Mouse (Mus musculus) kidney, embryonic 15.5 days (tissue): ENCODE measurements at regions not wholly inside any gene's neighbourhood (a gene's known extent, or its start where the extent isn't known, plus 50 kb on each side); places are given as distances from the start of the nearest gene placed in this dataset.

Source experiments
- ATAC-seq: fragments of 200-750 bp; cut with Nextera tagmentation; replicated peaks from 2 replicates; pipeline ENCODE4 v1.8.0; 2017; ENCODE audit warnings: moderate TSS enrichment; ENCODE audit not compliant: low FRiP score
- H3K27ac ChIP-seq: fragments of 300-500 bp; sonication (generic); 2 replicates; pipeline ENCODE4 v1.5.1; 2015; ENCODE audit warnings: mild to moderate bottlenecking, inconsistent platforms
- H3K27me3 ChIP-seq: fragments of 300-500 bp; sonication (generic); 2 replicates; pipeline ENCODE4 v1.6.1; 2015; ENCODE audit warnings: inconsistent platforms
- H3K36me3 ChIP-seq: fragments of 300-500 bp; sonication (generic); 2 replicates; pipeline ENCODE4 v1.6.1; 2015; ENCODE audit warnings: inconsistent platforms
- H3K4me1 ChIP-seq: fragments of 300-500 bp; sonication (generic); 2 replicates; pipeline ENCODE4 v1.6.1; 2015; ENCODE audit warnings: inconsistent platforms
- H3K4me2 ChIP-seq: fragments of 300-500 bp; sonication (generic); 2 replicates; pipeline ENCODE4 v1.6.1; 2015; ENCODE audit warnings: moderate library complexity, mild to moderate bottlenecking, inconsistent platforms
- H3K4me3 ChIP-seq: fragments of 300-500 bp; sonication (generic); replicated peaks from 2 replicates; pipeline ENCODE4 v1.5.1; 2015; ENCODE audit warnings: mild to moderate bottlenecking, inconsistent platforms
- H3K9ac ChIP-seq: fragments of 300-500 bp; sonication (generic); 2 replicates; pipeline ENCODE4 v1.6.1; 2015; ENCODE audit warnings: mild to moderate bottlenecking, inconsistent platforms
- H3K9me3 ChIP-seq: fragments of 300-500 bp; sonication (generic); replicated peaks from 2 replicates; pipeline ENCODE4 v1.6.1; 2016; ENCODE audit warnings: inconsistent platforms
- WGBS: fragments of 180-500 bp; shearing (Covaris S2); methylation state at CpG from one replicate; pipeline ENCODE4 v1.1.7; 2015; ENCODE audit warnings: mixed read lengths; 5-methylcytosine and 5-hydroxymethylcytosine counted together

DNA sequence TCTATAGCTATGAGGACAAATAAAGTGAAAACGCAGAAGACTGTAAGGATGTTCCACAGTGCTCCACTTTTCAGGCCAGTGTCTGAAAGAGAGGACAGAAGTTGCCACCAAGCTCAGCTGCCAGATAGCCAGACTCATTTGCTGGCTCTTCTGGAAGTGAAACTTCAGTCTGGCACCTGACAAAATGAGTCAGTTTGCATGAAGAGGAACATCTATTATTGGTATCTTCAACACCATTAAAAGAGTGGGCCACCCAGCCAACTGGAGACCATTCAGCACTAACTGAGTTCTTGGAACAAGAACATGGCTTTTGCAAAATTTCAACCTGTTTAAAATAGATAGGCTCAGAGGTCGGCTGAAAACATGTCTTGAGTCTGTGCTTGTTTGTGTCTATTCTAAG is 592.4 kb upstream of the Tbl1xr1 start:
- Histone ChIP-seq H3K27ac (no peak overlapping the region), H3K36me3 (no peaks in the 10 kb centered on the region), H3K4me1 (peaks cover 6% of the 10 kb centered on the region), H3K9ac (no peak overlapping the region), H3K4me3 (no peak overlapping the region), H3K4me2 (no peak overlapping the region), H3K27me3 (no peaks in the 10 kb centered on the region), H3K9me3 (no peaks in the 10 kb centered on the region)
- ATAC-seq = no peak
- 86% methylated on average over 2 of the region's 2 CpGs for WGBS

DNA sequence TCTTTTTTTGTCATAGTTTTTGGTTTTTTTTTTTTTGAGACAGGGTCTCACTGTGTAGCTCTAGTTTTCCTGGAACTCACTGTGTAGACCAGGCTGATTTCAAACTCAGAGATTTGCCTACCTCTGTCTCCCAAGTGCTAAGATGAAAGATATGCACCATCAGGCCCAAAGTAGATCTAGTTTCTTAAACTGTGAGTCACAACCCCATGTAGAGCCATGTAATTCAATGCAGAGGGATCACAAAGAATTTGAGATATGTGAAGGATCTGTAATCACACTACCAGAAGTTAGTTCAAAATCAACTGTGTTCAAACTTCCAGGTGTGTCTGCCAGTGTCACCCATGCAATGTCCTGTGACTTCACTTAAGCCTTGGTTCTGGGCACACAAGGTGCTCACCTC is 591.0 kb upstream of the Tbl1xr1 start:
- Histone ChIP-seq H3K36me3 (no peaks in the 10 kb centered on the region), H3K27me3 (no peaks in the 10 kb centered on the region), H3K4me2 (no peak overlapping the region), H3K9ac (no peak overlapping the region), H3K9me3 (no peaks in the 10 kb centered on the region), H3K4me1 (no peaks in the 10 kb centered on the region), H3K4me3 (no peak overlapping the region), H3K27ac (no peak overlapping the region)
- ATAC-seq = no peak

DNA sequence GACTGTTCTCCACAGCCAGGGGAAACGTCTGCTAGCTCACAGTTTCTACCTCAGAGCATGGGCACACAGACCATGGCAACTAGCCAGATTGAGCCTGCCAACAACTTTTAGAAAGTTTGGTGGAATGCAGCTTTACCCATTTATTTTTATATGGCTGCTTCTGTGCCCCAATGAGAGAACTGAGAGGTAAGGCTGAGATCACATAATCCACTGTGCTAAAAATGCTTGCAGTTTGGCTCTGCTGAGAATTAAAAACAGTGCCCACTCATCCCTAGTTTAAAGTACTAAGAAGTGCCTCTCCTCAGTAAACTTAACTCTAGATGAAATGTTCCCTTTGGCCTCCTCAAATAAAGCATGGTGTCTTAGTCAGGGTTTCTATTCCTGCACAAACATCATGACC is 586.9 kb upstream of the Tbl1xr1 start:
- Histone ChIP-seq H3K9ac (no peak overlapping the region), H3K4me1 (no peaks in the 10 kb centered on the region), H3K4me3 (no peak overlapping the region), H3K27me3 (no peaks in the 10 kb centered on the region), H3K36me3 (no peaks in the 10 kb centered on the region), H3K9me3 (no peaks in the 10 kb centered on the region), H3K27ac (no peak overlapping the region), H3K4me2 (no peak overlapping the region)
- 89% methylated on average over 1 of the region's 1 CpGs for WGBS
- ATAC-seq = no peak

DNA sequence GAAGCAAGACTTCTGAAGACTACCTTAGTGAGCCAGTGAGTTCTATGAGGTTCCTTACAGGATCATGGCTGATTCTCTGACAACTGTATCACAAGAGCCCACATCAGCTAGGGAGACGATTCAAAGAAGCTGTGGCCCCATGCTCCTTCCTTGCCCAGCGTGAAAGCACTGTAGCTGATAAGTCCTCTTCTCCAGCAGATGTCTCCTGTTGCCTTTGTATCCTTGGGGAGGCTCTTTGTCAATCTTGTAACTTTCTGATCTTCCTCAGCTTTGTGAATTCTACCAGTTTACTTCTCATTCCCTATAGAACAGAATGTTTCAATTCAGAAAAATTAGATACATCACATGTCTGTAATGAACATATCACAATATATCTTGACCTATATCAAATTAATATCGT is 584.0 kb upstream of the Tbl1xr1 start:
- no peak for ATAC-seq
- no peak overlapping the region for H3K9ac ChIP-seq
- H3K27ac ChIP-seq = no peak overlapping the region
- no peaks in the 10 kb centered on the region for H3K36me3 ChIP-seq
- no peak overlapping the region for H3K4me2 ChIP-seq
- WGBS = 64% methylated on average over 3 of the region's 3 CpGs
- no peak overlapping the region for H3K4me3 ChIP-seq
- no peaks in the 10 kb centered on the region for H3K9me3 ChIP-seq
- H3K4me1 ChIP-seq = no peaks in the 10 kb centered on the region
- no peaks in the 10 kb centered on the region for H3K27me3 ChIP-seq

DNA sequence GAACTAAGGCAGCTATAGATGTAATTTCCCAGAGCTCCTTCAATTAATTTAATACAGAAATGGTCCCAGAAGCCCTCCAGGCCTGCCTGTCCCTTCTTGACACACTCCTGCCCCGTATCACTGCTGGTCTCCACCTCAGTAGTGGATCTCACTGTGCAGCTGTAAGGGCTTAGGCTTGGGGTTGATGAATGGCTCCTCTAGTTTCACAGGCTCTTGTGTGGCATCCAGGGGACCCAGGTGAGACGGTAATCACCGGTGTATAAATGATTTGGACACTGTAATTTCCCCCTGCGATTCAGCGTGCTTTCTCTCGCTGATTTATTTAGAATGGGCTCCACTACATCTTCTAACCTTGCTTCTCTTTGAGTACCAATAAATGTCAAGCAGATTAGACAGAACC is 583.1 kb upstream of the Tbl1xr1 start:
- Histone ChIP-seq H3K27ac (no peak overlapping the region), H3K9ac (no peak overlapping the region), H3K4me2 (no peak overlapping the region), H3K36me3 (no peaks in the 10 kb centered on the region), H3K9me3 (no peaks in the 10 kb centered on the region), H3K4me3 (no peak overlapping the region), H3K4me1 (no peaks in the 10 kb centered on the region), H3K27me3 (no peaks in the 10 kb centered on the region)
- ATAC-seq = no peak
- 48% methylated on average over 6 of the region's 6 CpGs for WGBS

DNA sequence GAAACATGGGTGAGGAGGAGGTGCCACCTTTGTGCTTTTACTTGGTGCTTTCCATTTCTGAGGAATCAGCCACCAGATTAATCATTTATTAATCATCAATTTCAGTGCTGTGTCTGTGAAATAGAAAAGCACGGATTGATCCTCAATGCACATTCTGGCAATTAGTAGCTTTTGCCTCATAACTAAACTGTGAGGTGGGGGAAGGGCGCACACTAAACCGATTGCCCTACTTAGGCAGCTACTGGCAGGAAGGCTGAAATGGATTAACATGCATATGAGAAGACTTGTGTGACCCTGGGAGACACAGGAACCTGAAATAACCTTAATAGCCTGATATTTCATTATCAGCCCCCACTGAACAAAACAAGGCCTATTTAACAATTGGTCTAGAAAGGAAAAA is 581.5 kb upstream of the Tbl1xr1 start:
- Histone ChIP-seq H3K4me1 (no peaks in the 10 kb centered on the region), H3K4me3 (no peak overlapping the region), H3K27me3 (no peaks in the 10 kb centered on the region), H3K9ac (no peak overlapping the region), H3K36me3 (no peaks in the 10 kb centered on the region), H3K4me2 (no peak overlapping the region), H3K9me3 (no peaks in the 10 kb centered on the region), H3K27ac (no peak overlapping the region)
- 61% methylated on average over 3 of the region's 3 CpGs for WGBS
- no peak for ATAC-seq

DNA sequence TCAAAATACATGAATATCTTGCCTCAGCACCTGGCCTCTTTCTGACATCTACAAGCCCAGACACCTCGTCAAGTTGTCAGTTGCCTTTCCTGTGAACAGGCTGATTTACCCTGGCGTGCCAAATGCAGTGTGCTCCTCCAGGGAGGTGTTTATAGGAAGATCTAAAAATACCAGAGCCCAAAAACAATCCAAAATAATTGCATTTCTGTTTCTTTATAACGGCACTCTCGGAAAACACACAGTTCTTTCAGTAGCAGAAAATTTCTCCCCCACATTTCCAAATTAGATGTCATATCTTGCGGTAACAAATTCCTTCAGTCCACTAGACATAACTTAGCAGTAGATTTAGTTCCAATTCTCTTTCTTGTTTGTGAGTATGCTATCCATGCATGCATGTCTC is 580.8 kb upstream of the Tbl1xr1 start:
- Histone ChIP-seq H3K9me3 (no peaks in the 10 kb centered on the region), H3K27ac (no peak overlapping the region), H3K36me3 (no peaks in the 10 kb centered on the region), H3K4me1 (no peaks in the 10 kb centered on the region), H3K9ac (no peak overlapping the region), H3K4me3 (no peak overlapping the region), H3K4me2 (no peak overlapping the region), H3K27me3 (no peaks in the 10 kb centered on the region)
- WGBS = 64% methylated on average over 5 of the region's 5 CpGs
- no peak for ATAC-seq

DNA sequence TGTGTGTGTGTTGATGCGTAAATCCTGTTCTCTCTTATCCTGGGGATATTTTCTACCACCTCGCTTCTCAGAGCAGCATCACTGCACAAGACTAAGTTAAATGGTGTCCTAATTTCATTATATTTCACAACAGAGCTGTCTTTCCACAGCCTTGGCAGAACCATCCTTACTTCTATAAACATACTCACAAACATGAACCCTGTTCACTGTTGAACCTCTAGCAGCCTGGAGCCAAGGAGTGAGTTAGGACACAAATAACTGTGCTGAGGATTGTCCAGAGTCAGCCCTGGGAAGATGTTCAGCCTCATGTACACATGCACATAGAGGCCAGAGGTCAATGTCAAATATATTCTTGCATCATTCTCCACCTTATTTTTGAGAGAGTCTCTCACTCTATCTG is 580.3 kb upstream of the Tbl1xr1 start:
- H3K36me3 ChIP-seq = no peaks in the 10 kb centered on the region
- H3K27me3 ChIP-seq = no peaks in the 10 kb centered on the region
- H3K27ac ChIP-seq = no peak overlapping the region
- H3K4me1 ChIP-seq = no peaks in the 10 kb centered on the region
- no peak overlapping the region for H3K9ac ChIP-seq
- H3K4me2 ChIP-seq = no peak overlapping the region
- H3K9me3 ChIP-seq = no peaks in the 10 kb centered on the region
- no peak for ATAC-seq
- H3K4me3 ChIP-seq = no peak overlapping the region
- 85% methylated on average over 2 of the region's 2 CpGs for WGBS

DNA sequence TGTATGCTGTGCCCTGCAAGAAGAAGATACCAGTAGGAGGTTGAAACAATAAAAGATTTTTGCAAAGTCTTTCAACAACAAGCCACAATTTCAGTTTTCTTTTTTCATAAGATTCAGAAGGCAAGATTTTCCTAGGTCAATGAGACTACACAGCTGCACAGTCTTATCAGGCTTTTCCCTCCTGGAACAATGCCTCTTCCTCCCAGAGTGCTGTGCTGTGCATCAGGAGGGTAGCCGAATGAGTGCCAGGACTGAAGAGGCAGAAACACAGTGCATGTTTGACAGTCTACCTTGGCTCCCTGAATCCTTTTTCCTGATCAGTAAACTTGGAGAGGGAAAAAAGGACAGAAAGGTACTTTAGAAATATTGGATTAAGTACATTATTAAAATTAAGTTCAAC is 579.4 kb upstream of the Tbl1xr1 start:
- 74% methylated on average over 1 of the region's 1 CpGs for WGBS
- H3K4me2 ChIP-seq = no peak overlapping the region
- H3K27ac ChIP-seq = no peak overlapping the region
- no peak for ATAC-seq
- H3K36me3 ChIP-seq = no peaks in the 10 kb centered on the region
- no peak overlapping the region for H3K4me3 ChIP-seq
- no peaks in the 10 kb centered on the region for H3K27me3 ChIP-seq
- no peak overlapping the region for H3K9ac ChIP-seq
- H3K9me3 ChIP-seq = no peaks in the 10 kb centered on the region
- no peaks in the 10 kb centered on the region for H3K4me1 ChIP-seq

DNA sequence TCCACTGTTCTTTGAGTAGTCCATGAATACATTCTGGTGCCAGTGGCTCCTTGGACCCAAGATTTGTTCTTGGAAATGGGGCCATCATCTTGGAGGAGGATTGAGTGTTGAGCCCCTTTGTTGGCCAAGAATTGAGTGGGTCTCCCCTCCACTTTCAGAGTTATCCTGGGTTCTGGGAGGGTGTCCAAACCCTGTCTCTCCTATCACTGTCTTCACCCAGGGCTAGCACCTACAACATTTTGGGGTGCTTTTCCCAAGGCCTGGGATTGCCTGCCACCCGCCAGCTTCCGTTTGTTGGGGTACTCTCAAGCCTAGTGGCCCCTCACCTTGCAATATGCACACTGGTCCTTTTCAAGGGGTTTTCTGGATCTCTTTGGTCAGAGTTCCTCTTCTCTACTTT is 568.8 kb upstream of the Tbl1xr1 start:
- WGBS = 98% methylated on average over 2 of the region's 2 CpGs
- Histone ChIP-seq H3K9me3 (peaks cover 29% of the 10 kb centered on the region), H3K4me2 (no peak overlapping the region), H3K36me3 (no peaks in the 10 kb centered on the region), H3K27me3 (no peaks in the 10 kb centered on the region), H3K27ac (no peak overlapping the region), H3K4me1 (no peaks in the 10 kb centered on the region), H3K9ac (no peak overlapping the region), H3K4me3 (no peak overlapping the region)
- no peak for ATAC-seq

DNA sequence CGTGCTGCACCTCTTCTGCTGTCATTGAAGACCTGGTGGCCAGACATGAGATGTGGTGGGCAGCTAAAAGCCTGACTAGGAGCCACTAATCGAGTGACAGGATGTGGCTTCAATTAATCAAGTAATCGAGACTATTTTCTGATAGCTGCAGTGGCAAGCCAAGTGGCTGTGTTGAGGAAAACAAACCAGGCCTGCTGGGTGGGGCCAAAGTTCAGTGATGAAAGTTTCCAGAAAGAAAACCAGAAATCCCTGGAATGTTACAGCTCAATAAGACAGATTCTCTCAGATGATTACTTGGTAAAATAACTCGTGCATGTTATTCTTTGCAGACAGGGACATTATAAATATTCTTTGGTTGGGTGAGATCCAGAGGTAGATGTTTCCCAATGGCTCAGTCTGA is 564.4 kb upstream of the Tbl1xr1 start:
- Histone ChIP-seq H3K4me3 (no peak overlapping the region), H3K27ac (no peak overlapping the region), H3K36me3 (no peaks in the 10 kb centered on the region), H3K4me2 (no peak overlapping the region), H3K4me1 (no peaks in the 10 kb centered on the region), H3K9ac (no peak overlapping the region), H3K27me3 (no peaks in the 10 kb centered on the region), H3K9me3 (peaks cover 29% of the 10 kb centered on the region)
- no peak for ATAC-seq
- WGBS = 71% methylated on average over 4 of the region's 4 CpGs

DNA sequence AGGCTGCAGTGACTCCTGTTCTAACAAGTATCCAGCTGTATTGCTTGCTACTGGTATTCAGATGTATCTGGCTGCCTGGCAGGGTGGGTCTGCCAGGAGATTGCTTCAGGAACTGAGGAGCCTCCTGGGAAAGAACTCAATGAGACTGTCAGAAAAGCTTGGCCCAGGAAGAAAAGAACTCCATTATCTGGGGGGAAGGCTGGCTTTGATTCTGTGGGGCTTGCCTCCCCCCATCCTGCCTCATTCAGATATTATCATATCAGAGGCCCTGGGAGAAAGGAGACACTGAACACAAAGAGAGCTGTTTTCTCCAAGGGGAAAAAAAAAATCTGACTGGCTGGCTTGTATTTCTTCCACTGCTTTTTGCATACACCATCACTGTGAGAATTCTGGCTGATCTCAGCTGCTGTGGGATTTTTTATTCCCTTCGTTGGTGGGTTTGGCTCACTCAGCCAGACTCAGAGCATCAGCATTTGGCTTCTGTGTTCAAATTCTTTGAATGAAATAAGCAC is 552.0 kb upstream of the Tbl1xr1 start:
- no peak overlapping the region for H3K27ac ChIP-seq
- no peaks in the 10 kb centered on the region for H3K36me3 ChIP-seq
- WGBS = 35% methylated on average over 1 of the region's 1 CpGs
- ATAC-seq = no peak
- H3K9me3 ChIP-seq = peaks cover 4% of the 10 kb centered on the region; the same call in 1 of the 2 replicates
- no peaks in the 10 kb centered on the region for H3K27me3 ChIP-seq
- no peak overlapping the region for H3K4me3 ChIP-seq
- H3K9ac ChIP-seq = no peak overlapping the region
- no peaks in the 10 kb centered on the region for H3K4me1 ChIP-seq
- no peak overlapping the region for H3K4me2 ChIP-seq

DNA sequence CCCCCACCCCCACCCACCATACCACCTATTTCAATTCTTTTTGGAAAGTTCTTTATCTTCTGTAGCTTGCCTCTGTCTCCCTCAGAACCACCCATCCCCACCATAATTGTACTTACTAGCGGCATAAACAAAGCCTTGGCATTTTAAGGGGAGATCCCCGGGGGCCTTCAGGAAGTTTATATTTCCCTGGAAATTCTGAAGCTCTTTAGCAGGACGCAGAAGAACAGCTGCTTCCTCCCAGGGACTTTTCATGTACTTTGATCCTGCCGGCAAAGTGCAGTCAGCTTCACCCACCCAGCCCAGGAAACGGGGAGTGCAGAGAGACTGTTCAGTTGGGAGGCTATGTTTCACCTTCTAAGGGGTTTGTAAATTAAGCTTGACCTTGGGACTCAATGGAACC is 545.6 kb upstream of the Tbl1xr1 start:
- H3K4me2 ChIP-seq = no peak overlapping the region
- no peak; the same call in 1 of the 2 replicates for ATAC-seq
- no peaks in the 10 kb centered on the region for H3K27me3 ChIP-seq
- H3K36me3 ChIP-seq = no peaks in the 10 kb centered on the region
- peak overlapping the region; percentile 48; the same call in 1 of the 2 replicates for H3K27ac ChIP-seq
- H3K4me3 ChIP-seq = no peak overlapping the region
- peaks cover 8% of the 10 kb centered on the region; the same call in 1 of the 2 replicates for H3K4me1 ChIP-seq
- WGBS = 8% methylated on average over 5 of the region's 5 CpGs
- no peak overlapping the region for H3K9ac ChIP-seq
- no peaks in the 10 kb centered on the region for H3K9me3 ChIP-seq
